Mouse (Mus musculus) testis, postnatal 10 days (tissue): ENCODE data around the gene Ttll12.

Experiments
- DNase-seq: peaks from one replicate; pipeline ENCODE4 v3.0.0; 2021; ENCODE audit warnings: low spot score

Ttll12 gene

GRCm38 (mm10) chr15:83526424-83527091 lies 68.4 kb downstream of the Ttll12 start, which contains the start of gene Bik:
Gene Bik, plus strand, starts transcription at chr15:83526862.
- DNase-seq: peak; percentile 70
